Mouse (Mus musculus) C2C12 (cell line): ENCODE measurements around the gene St7l. TPM values are rescaled to one million over a fixed set of nuclear protein-coding genes. Genes with fewer than 3 reads are reported as not detected.

Experiments used
- H3K27me3 ChIP-seq: one replicate; pipeline ENCODE4 v1.6.1; 2011; ENCODE audit not compliant: control insufficient read depth, insufficient read depth, insufficient read length
- H3K36me3 ChIP-seq: one replicate; pipeline ENCODE4 v1.6.1; 2011; ENCODE audit not compliant: control insufficient read depth, insufficient read depth
- H3K4me3 ChIP-seq: one replicate; pipeline ENCODE4 v1.5.1; 2011; ENCODE audit warnings: mild to moderate bottlenecking, control low read depth; ENCODE audit not compliant: poor library complexity, insufficient read depth, severe bottlenecking
- H3K79me2 ChIP-seq: one replicate; pipeline ENCODE4 v1.6.1; 2011; ENCODE audit not compliant: control insufficient read depth, insufficient read depth
- H3K79me3 ChIP-seq: one replicate; pipeline ENCODE4 v1.6.1; 2011; ENCODE audit warnings: low read depth, control low read depth
- H3ac ChIP-seq: one replicate; pipeline ENCODE3; 2011; ENCODE audit warnings: low read depth; ENCODE audit not compliant: control insufficient read depth, insufficient read length
- CEBPB ChIP-seq: IDR thresholded peaks from one replicate; pipeline ENCODE4 v1.6.1; 2011; ENCODE audit warnings: low read depth, mild to moderate bottlenecking, control low read depth, moderate library complexity
- CTCF ChIP-seq: IDR thresholded peaks from one replicate; pipeline ENCODE4 v1.5.1; 2011; ENCODE audit not compliant: control insufficient read depth, insufficient read depth, insufficient read length
- FOSL1 ChIP-seq: IDR thresholded peaks from one replicate; pipeline ENCODE4 v1.8.0; 2011; ENCODE audit warnings: mild to moderate bottlenecking, low read length; ENCODE audit not compliant: poor library complexity, insufficient read depth, severe bottlenecking
- MAX ChIP-seq: IDR thresholded peaks from one replicate; pipeline ENCODE4 v1.6.1; 2011; ENCODE audit warnings: mild to moderate bottlenecking, control low read depth
- MYOD1 ChIP-seq: IDR thresholded peaks from one replicate; pipeline ENCODE4 v1.6.1; 2011; ENCODE audit warnings: low read depth; ENCODE audit not compliant: control insufficient read depth, insufficient read length
- MYOG ChIP-seq: IDR thresholded peaks from one replicate; pipeline ENCODE4 v1.6.1; 2011; ENCODE audit not compliant: control insufficient read depth, insufficient read length; ENCODE audit errors: extremely low read depth
- USF1 ChIP-seq: IDR thresholded peaks from one replicate; pipeline ENCODE4 v1.6.1; 2011; ENCODE audit warnings: low read depth, mild to moderate bottlenecking, control low read depth, moderate library complexity
- polyA plus RNA-seq: library from polyadenylated mRNA; unstranded; fragments of >200 nt; fragmentation: generic; extraction: Trizol; gene quantifications from one replicate; pipeline ENCODE4 v1.2.1, GENCODE M21; 2012; ENCODE audit warnings: missing spikeins

The St7l gene
- polyA plus RNA-seq, 1 experiment: 9.8 TPM

- Histone ChIP-seq H3K79me2 (peaks cover 79% of the 10 kb centered on the region), H3K79me3 (peaks cover 59% of the 10 kb centered on the region), H3K27me3 (no peaks in the 10 kb centered on the region), H3K4me3 (no peak overlapping the region), H3ac (no peak overlapping the region), H3K36me3 (peaks cover 21% of the 10 kb centered on the region)
- TF ChIP-seq MAX (no peak), CEBPB (no peak), FOSL1 (no peak), CTCF (no peak), USF1 (no peak), MYOG (no peak), MYOD1 (no peak)
These were observed 17.2 kb upstream of the St7l start for GRCm38 (mm10) chr3:104846601-104847000.

GRCm38 (mm10) chr3:104854465-104854864 is 9.3 kb upstream of the St7l start:
- H3K4me3 ChIP-seq: no peak overlapping the region
- H3ac ChIP-seq: no peak overlapping the region
- H3K36me3 ChIP-seq: peaks cover 13% of the 10 kb centered on the region
- H3K27me3 ChIP-seq: no peaks in the 10 kb centered on the region
- peaks cover 92% of the 10 kb centered on the region for H3K79me3 ChIP-seq
- H3K79me2 ChIP-seq: peaks cover 100% of the 10 kb centered on the region
- no peak for TF ChIP-seq MYOD1

GRCm38 (mm10) chr3:104854866-104855265 is 8.9 kb upstream of the St7l start:
- Histone ChIP-seq H3K27me3 (no peaks in the 10 kb centered on the region), H3K79me3 (peaks cover 92% of the 10 kb centered on the region), H3ac (no peak overlapping the region), H3K4me3 (no peak overlapping the region), H3K36me3 (peaks cover 13% of the 10 kb centered on the region), H3K79me2 (peaks cover 100% of the 10 kb centered on the region)
- TF ChIP-seq MYOG (no peak), MAX (no peak), FOSL1 (no peak), USF1 (no peak), MYOD1 (no peak), CEBPB (no peak), CTCF (no peak)

- H3K27me3 ChIP-seq: no peaks in the 10 kb centered on the region
- H3K79me2 ChIP-seq: peaks cover 100% of the 10 kb centered on the region
- TF ChIP-seq CTCF (no peak), CEBPB (no peak), USF1 (no peak), MAX (no peak), FOSL1 (no peak), MYOD1 (no peak), MYOG (no peak)
- no peak overlapping the region for H3K4me3 ChIP-seq
- peaks cover 92% of the 10 kb centered on the region for H3K79me3 ChIP-seq
- H3K36me3 ChIP-seq: peaks cover 19% of the 10 kb centered on the region
- H3ac ChIP-seq: no peak overlapping the region
These were observed 7.7 kb upstream of the St7l start for GRCm38 (mm10) chr3:104856106-104856505.

- Histone ChIP-seq H3K79me3 (peaks cover 95% of the 10 kb centered on the region), H3ac (no peak overlapping the region), H3K79me2 (peaks cover 100% of the 10 kb centered on the region), H3K4me3 (no peak overlapping the region), H3K27me3 (no peaks in the 10 kb centered on the region), H3K36me3 (peaks cover 15% of the 10 kb centered on the region)
- TF ChIP-seq MAX (no peak), FOSL1 (no peak), MYOG (no peak), CTCF (no peak), MYOD1 (no peak)
These were observed 5.2 kb upstream of the St7l start for GRCm38 (mm10) chr3:104858560-104858959.

- peaks cover 59% of the 10 kb centered on the region for H3K79me3 ChIP-seq
- peaks cover 10% of the 10 kb centered on the region for H3K36me3 ChIP-seq
- peak overlapping the region; percentile 99 for H3ac ChIP-seq
- H3K4me3 ChIP-seq: peak overlapping the region; percentile 91
- H3K27me3 ChIP-seq: no peaks in the 10 kb centered on the region
- TF ChIP-seq MYOD1: peak; percentile 37
- TF ChIP-seq MAX: peak; percentile 54
- no peak for TF ChIP-seq CEBPB
- peaks cover 76% of the 10 kb centered on the region for H3K79me2 ChIP-seq
These were observed 991 bp downstream of the St7l start for GRCm38 (mm10) chr3:104864651-104865340.
